Mouse (Mus musculus) T-cell, adult 2 months (primary cell): ENCODE results near the gene Nek10.
A peak's percentile ranks its signal among the peaks of the same experiment; 100 is the strongest.
"Not testable (repeated sequence)": the region's sequence is repeated elsewhere in the genome, so short reads cannot be mapped to it uniquely, and the experiment has no call there.

ENCODE experiments used
- DNase-seq: peaks from one replicate; pipeline ENCODE4 v3.0.0; 2022; ENCODE audit warnings: low spot score

Gene Nek10

GRCm38 (mm10) chr14:14803115-14803514, at the start of gene Nek10:
TSS of gene Nek10 (plus strand) at chr14:14803415.
- not testable (repeated sequence) for DNase-seq

- no peak for DNase-seq
Measured at GRCm38 (mm10) chr14:14781169-14781568, 22.0 kb upstream of the Nek10 start.

GRCm38 (mm10) chr14:14784223-14784622, 19.0 kb upstream of the Nek10 start:
- no peak for DNase-seq

GRCm38 (mm10) chr14:14786979-14787378, 16.2 kb upstream of the Nek10 start:
- no peak for DNase-seq

GRCm38 (mm10) chr14:14789840-14790470, 13.3 kb upstream of the Nek10 start:
- DNase-seq: no peak

- no peak for DNase-seq
Measured at GRCm38 (mm10) chr14:14799861-14800260, 3.4 kb upstream of the Nek10 start.

GRCm38 (mm10) chr14:14800332-14800731, 2.9 kb upstream of the Nek10 start:
- no peak for DNase-seq

GRCm38 (mm10) chr14:14800810-14801209, 2.4 kb upstream of the Nek10 start:
- no peak for DNase-seq

- no peak for DNase-seq
Measured at GRCm38 (mm10) chr14:14803921-14804517, 804 bp downstream of the Nek10 start.

GRCm38 (mm10) chr14:14804518-14805212, 1.4 kb downstream of the Nek10 start:
- DNase-seq: no peak

- DNase-seq: no peak
Measured at GRCm38 (mm10) chr14:14832520-14833240, 29.5 kb downstream of the Nek10 start.

- no peak for DNase-seq
Measured at GRCm38 (mm10) chr14:14833498-14833897, 30.3 kb downstream of the Nek10 start.

GRCm38 (mm10) chr14:14834266-14834665, 31.1 kb downstream of the Nek10 start:
- DNase-seq: no peak

- DNase-seq: no peak
Measured at GRCm38 (mm10) chr14:14837627-14838026, 34.4 kb downstream of the Nek10 start.

GRCm38 (mm10) chr14:14838109-14838508, 34.9 kb downstream of the Nek10 start:
- DNase-seq: no peak

GRCm38 (mm10) chr14:14842734-14843530, 39.7 kb downstream of the Nek10 start:
- no peak for DNase-seq

- DNase-seq: no peak
Measured at GRCm38 (mm10) chr14:14852838-14853237, 49.6 kb downstream of the Nek10 start.

GRCm38 (mm10) chr14:14860331-14860730, 57.1 kb downstream of the Nek10 start:
- DNase-seq: no peak

- DNase-seq: peak; percentile 63
Measured at GRCm38 (mm10) chr14:14863690-14864356, 60.6 kb downstream of the Nek10 start.

GRCm38 (mm10) chr14:14869239-14869638, 66.0 kb downstream of the Nek10 start:
- DNase-seq: no peak

- no peak for DNase-seq
Measured at GRCm38 (mm10) chr14:14870059-14870458, 66.8 kb downstream of the Nek10 start.
